Mouse (Mus musculus) liver, adult 2 months (tissue): ENCODE data around the gene Hamp2. TPM values are rescaled to one million over a fixed set of nuclear protein-coding genes. Genes with fewer than 3 reads are reported as not detected.

Experiments
- DNase-seq: peaks from one replicate; pipeline ENCODE4 v3.0.0-alpha.2; 2011; ENCODE audit warnings: low read depth, low spot score; ENCODE audit errors: extremely low read depth
- H3K27ac ChIP-seq: fragments of 200-500 bp; replicated peaks from 2 replicates; pipeline ENCODE4 v1.5.1; 2012; ENCODE audit warnings: low read depth, mild to moderate bottlenecking, control low read depth, inconsistent platforms, low read length; ENCODE audit not compliant: insufficient read depth
- H3K27me3 ChIP-seq: fragments of 200-500 bp; 2 replicates; pipeline ENCODE4 v1.6.1; 2012; ENCODE audit warnings: mild to moderate bottlenecking, moderate library complexity, low read length, inconsistent platforms; ENCODE audit not compliant: control insufficient read depth, insufficient read depth
- H3K36me3 ChIP-seq: fragments of 200-500 bp; 2 replicates; pipeline ENCODE4 v1.6.1; 2012; ENCODE audit warnings: low read length, inconsistent platforms; ENCODE audit not compliant: control insufficient read depth, insufficient read depth
- H3K4me1 ChIP-seq: fragments of 200-500 bp; 2 replicates; pipeline ENCODE4 v1.6.1; 2011; ENCODE audit warnings: low read length; ENCODE audit not compliant: control insufficient read depth, insufficient read depth
- H3K4me3 ChIP-seq: fragments of 200-500 bp; 2 replicates; pipeline ENCODE4 v1.5.1; 2011; ENCODE audit warnings: low read depth, mild to moderate bottlenecking, control low read depth, low read length, moderate library complexity; ENCODE audit not compliant: insufficient read depth
- H3K79me2 ChIP-seq: fragments of 200-500 bp; 2 replicates; pipeline ENCODE4 v1.6.1; 2012; ENCODE audit warnings: inconsistent platforms, mild to moderate bottlenecking, low read length, moderate library complexity; ENCODE audit not compliant: control insufficient read depth, insufficient read depth
- H3K9ac ChIP-seq: fragments of 200-500 bp; 2 replicates; pipeline ENCODE4 v1.6.1; 2012; ENCODE audit warnings: low read depth, mild to moderate bottlenecking, control low read depth, inconsistent platforms, low read length
- CTCF ChIP-seq: fragments of 200-500 bp; IDR thresholded peaks from 2 replicates; pipeline ENCODE4 v1.5.1; 2011; ENCODE audit warnings: low read depth, low read length, control low read depth
- POLR2A ChIP-seq: fragments of 200-500 bp; IDR thresholded peaks from 2 replicates; pipeline ENCODE4 v1.6.1; 2011; ENCODE audit warnings: low read length, control low read depth; ENCODE audit not compliant: insufficient read depth; ENCODE audit errors: extremely low read depth
- WGBS: fragments of 180-500 bp; shearing (Covaris S2); methylation state at CpG from one replicate; pipeline ENCODE4 v1.1.7; 2018; 5-methylcytosine and 5-hydroxymethylcytosine counted together
- polyA plus RNA-seq: library from polyadenylated mRNA; depleted of rRNA; stranded (reverse); fragments of >200 nt; gene quantifications from 2 replicates; pipeline ENCODE4 v1.2.3, GENCODE M21; 2012
- total RNA-seq: library from RNA; depleted of rRNA; stranded (reverse); fragments of >200 nt; gene quantifications from 2 replicates; pipeline ENCODE4 v1.2.3, GENCODE M21; 2014

Gene Hamp2
- total and polyA plus RNA-seq, 2 experiments, result 548 to 9,385 TPM

DNA sequence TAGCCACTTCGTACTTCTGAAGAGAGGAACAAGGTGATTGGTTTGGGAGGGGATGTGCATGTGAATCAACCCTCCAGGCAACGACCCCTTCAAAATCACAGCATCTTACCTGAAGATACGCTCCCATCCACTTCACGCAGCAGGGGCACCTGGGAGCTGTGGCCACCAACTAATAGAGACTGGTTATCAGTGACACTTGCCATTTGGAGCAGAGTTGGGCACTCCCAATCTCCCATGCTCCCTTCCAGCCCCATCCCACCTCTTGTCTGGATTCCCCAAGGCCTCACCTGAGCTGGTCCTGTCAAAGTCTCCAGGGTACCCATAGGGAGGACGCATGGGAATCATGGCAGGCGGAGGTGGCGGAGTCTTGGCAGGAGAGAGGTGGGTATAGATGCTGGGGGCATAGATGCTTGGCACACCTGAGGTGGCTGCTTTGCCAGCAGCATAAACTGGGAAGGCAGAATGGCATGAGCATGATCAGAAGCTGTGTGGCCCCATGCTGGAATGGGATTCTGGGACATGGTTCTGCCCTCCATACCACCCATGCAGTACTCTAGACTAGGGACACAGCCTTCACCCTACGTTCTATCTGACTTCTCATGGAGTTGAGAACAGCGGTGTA, 34.5 kb upstream of the Hamp2 start:
- no peak overlapping the region; the same call in 1 of the 2 replicates for H3K27ac ChIP-seq
- 0 out of 2 replicates have a peak, but pooled peaks cover 6% of the 10 kb centered on the region for H3K79me2 ChIP-seq
- TF ChIP-seq POLR2A (peak; percentile 27; the same call in 1 of the 2 replicates), CTCF (no peak)
- no peaks in the 10 kb centered on the region for H3K27me3 ChIP-seq
- 72% methylated on average over 9 of the region's 9 CpGs for WGBS
- peaks cover 32% of the 10 kb centered on the region for H3K4me1 ChIP-seq
- peak overlapping the region; percentile 99; the same call in 1 of the 2 replicates for H3K9ac ChIP-seq
- H3K36me3 ChIP-seq, result peaks cover 16% of the 10 kb centered on the region
- DNase-seq, result no peak
- no peak overlapping the region for H3K4me3 ChIP-seq

DNA sequence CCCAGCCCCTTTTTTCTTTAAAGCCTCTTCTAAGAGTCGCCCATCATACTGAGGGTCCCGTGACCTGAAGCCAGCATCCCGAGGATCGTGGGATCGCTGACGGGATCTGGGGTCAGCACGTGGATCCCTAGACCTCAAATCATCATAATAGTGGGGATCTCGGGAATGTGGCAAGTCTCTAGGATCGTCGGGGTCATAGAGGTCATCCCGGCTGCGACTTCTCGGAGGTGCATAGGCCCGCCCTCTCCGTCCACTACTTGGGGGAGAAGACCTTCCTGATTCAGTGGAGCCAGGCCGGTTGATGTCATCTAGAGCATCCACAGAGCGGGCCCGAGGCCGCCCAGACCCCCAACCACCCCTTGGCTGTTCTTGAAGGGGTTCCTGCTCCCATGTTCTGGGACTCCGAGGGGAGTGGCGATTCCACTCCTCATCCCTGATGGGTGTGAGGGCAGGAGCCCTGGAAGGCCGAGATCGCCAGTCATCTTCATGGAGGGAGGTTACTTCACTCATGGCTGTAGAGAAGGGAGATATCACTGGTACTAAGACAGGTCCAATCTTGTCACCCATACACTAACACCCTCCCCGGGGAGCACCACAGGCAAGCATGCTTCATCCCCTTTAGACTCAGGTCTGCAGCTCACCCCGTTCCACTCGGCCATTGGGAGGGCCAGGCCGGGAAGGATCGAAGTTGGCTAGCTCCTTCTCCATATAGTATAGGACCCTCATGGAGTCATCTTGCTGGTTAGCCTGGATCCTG, 33.8 kb upstream of the Hamp2 start:
- WGBS, result 61% methylated on average over 28 of the region's 28 CpGs
- Histone ChIP-seq H3K79me2 (peaks cover 6% of the 10 kb centered on the region; the same call in 1 of the 2 replicates), H3K4me3 (peak overlapping the region; percentile 98), H3K9ac (peak overlapping the region; percentile 99), H3K27me3 (no peaks in the 10 kb centered on the region), H3K27ac (peak overlapping the region; percentile 99), H3K4me1 (peaks cover 35% of the 10 kb centered on the region), H3K36me3 (peaks cover 18% of the 10 kb centered on the region)
- DNase-seq, result no peak
- TF ChIP-seq CTCF (no peak), POLR2A (0 out of 2 replicates have a peak, but pooled peaks have one; percentile 5)

DNA sequence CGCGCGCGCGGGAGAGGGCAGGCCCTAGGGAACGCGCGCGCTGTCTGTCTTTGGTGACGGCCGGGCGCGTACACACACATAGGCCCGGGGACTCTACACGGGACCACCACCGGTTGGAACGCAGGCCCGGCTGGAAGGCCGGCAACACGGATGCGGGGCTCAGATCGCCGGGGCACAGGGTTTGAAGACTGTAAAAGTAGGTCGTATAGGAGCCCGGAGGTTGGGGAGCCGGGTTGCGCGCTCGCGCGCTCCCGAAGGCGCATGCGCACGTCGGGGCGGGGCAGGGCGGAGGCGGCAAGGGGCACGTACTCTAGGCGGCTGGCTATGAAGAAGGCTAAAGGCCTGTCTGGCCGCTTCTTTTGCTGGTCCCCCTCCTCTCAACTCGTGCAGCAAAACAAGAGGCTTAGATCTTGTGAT, 32.9 kb upstream of the Hamp2 start:
- H3K4me1 ChIP-seq, result peaks cover 40% of the 10 kb centered on the region
- H3K27ac ChIP-seq, result peak overlapping the region; percentile 99
- H3K36me3 ChIP-seq, result peaks cover 19% of the 10 kb centered on the region
- H3K4me3 ChIP-seq, result peak overlapping the region; percentile 98
- H3K79me2 ChIP-seq, result peaks cover 7% of the 10 kb centered on the region; the same call in 1 of the 2 replicates
- peak; percentile 63; the same call in 1 of the 2 replicates for TF ChIP-seq POLR2A
- no peak for TF ChIP-seq CTCF
- DNase-seq, result peak; percentile 72
- H3K27me3 ChIP-seq, result no peaks in the 10 kb centered on the region
- H3K9ac ChIP-seq, result peak overlapping the region; percentile 99
- WGBS, result under 1% methylated on average over 43 of the region's 43 CpGs

DNA sequence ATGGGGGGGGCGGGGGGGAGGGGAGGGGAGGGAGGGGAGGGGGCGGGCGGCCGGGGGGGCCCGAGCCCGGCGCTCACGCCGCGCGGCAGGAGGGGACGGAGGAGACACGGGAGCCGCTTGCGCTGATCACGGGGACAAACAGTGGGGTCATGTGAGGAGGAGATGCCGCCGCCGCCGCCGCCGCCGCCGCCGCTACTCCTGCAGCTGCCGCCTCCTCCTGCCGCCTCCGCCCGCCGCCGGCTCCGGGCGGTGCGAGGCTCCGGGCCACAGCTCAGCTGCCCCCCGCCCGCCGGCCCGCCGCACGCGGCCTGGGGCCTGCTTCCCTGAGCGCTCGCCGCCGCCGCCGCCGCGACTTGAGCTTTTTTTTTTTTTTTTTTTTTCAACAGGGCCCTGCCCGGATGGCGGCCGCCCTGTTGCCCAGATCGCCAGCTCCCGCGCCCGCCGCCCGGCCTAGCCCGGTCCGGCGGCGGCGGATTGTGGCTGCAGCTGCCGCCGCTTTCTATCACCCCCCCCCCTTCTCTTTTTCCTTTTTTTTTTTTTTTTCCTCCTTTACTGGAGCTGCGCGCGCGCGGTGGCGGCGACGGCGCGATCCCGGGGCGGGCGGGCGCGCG, 32.4 kb upstream of the Hamp2 start, which contains the start of gene Usf2:
Gene Usf2 (minus strand): TSS at position 48 of the 611 bp plus-strand sequence.
- H3K9ac ChIP-seq, result peak within 1 kb of the TSS; percentile 99
- H3K36me3 ChIP-seq, result peaks cover 23% of the 10 kb centered on the region
- peak within 1 kb of the TSS; percentile 99 for H3K27ac ChIP-seq
- TF ChIP-seq CTCF, result no peak
- TF ChIP-seq POLR2A, result no peak
- peaks cover 7% of the 10 kb centered on the region; the same call in 1 of the 2 replicates for H3K79me2 ChIP-seq
- peak within 1 kb of the TSS; percentile 98 for H3K4me3 ChIP-seq
- peaks cover 40% of the 10 kb centered on the region for H3K4me1 ChIP-seq
- WGBS, result under 1% methylated on average over 52 of the region's 82 CpGs
- no peaks in the 10 kb centered on the region for H3K27me3 ChIP-seq
- no peak for DNase-seq

DNA sequence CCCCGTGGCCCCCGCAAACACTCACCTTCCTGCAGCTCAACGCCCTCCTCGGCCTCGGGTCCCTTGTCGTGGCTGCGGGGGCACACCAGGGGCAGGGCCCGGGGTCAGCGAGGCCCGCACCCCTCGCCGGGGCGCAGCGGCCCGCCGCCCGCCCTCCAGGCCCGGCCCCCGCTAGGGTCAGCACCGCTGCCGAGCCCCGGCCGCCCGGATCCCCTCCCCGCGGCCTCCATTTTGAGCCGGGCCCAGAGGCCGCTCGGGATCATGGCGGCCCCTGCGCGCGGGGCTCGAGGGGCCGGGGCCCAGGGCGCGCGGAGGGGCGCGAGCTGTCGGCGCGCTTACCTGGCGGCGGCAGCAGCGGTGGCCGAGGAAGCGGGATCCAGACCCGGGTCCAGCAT, 31.9 kb upstream of the Hamp2 start:
- Histone ChIP-seq H3K4me1 (peaks cover 40% of the 10 kb centered on the region), H3K79me2 (peaks cover 7% of the 10 kb centered on the region; the same call in 1 of the 2 replicates), H3K36me3 (peaks cover 23% of the 10 kb centered on the region), H3K27ac (peak overlapping the region; percentile 87), H3K27me3 (no peaks in the 10 kb centered on the region), H3K4me3 (peak overlapping the region; percentile 98), H3K9ac (peak overlapping the region; percentile 99)
- DNase-seq, result no peak
- TF ChIP-seq CTCF, result no peak
- TF ChIP-seq POLR2A, result 0 out of 2 replicates have a peak, but pooled peaks have one; percentile 9
- WGBS, result under 1% methylated on average over 34 of the region's 49 CpGs
